Mouse (Mus musculus) brain, embryonic 14.5 days (tissue): ENCODE results near the gene Rhbdl1.

Source experiments
- CTCF ChIP-seq: fragments of 200-500 bp; IDR thresholded peaks from 2 replicates; pipeline ENCODE4 v1.5.1; 2012; ENCODE audit warnings: inconsistent platforms, mild to moderate bottlenecking, moderate library complexity, borderline replicate concordance; ENCODE audit not compliant: insufficient read depth, insufficient read length; ENCODE audit errors: extremely low read depth
- POLR2A ChIP-seq: fragments of 200-500 bp; IDR thresholded peaks from 2 replicates; pipeline ENCODE4 v1.6.1; 2012; ENCODE audit warnings: mild to moderate bottlenecking, inconsistent platforms, borderline replicate concordance; ENCODE audit not compliant: poor library complexity, insufficient read depth, insufficient read length, severe bottlenecking; ENCODE audit errors: extremely low read depth

- no peak for TF ChIP-seq CTCF
- TF ChIP-seq POLR2A = no peak
Measured at GRCm38 (mm10) chr17:25786781-25787504, 50.2 kb downstream of the Rhbdl1 start.
